Mouse (Mus musculus): Measurements from ENCODE around the gene Lamc3. TPM values are rescaled to one million over a fixed set of nuclear protein-coding genes. Genes with fewer than 3 reads are reported as not detected.

Gene Lamc3
- polyA plus RNA-seq, 1 experiment from 2014 or later = 1.7 TPM

GRCm38 (mm10) chr2:31950966-31951365 is 63.9 kb downstream of the Lamc3 start:
- 19% methylated on average over 9 of the region's 9 CpGs for WGBS
- Histone ChIP-seq H3K9me3 (no peaks in the 10 kb centered on the region), H3K4me1 (peaks cover 61% of the 10 kb centered on the region), H3K36me3 (peaks cover 10% of the 10 kb centered on the region), H3K27me3 (ENCODE audit: insufficient read depth, poor library complexity, severe bottlenecking) (peaks cover 5% of the 10 kb centered on the region; the same call in 1 of the 2 replicates), H3K4me3 (peak overlapping the region; percentile 90), H3K27ac (peak overlapping the region; percentile 93)
- DNase-seq (ENCODE audit: low spot score) = no peak

GRCm38 (mm10) chr2:31952236-31952635 is 65.1 kb downstream of the Lamc3 start:
- DNase-seq (ENCODE audit: low spot score) = no peak
- peaks cover 5% of the 10 kb centered on the region; the same call in 1 of the 2 replicates for H3K27me3 ChIP-seq (ENCODE audit: insufficient read depth, poor library complexity, severe bottlenecking)
- H3K27ac ChIP-seq = peak overlapping the region; percentile 93
- peaks cover 12% of the 10 kb centered on the region for H3K36me3 ChIP-seq
- H3K9me3 ChIP-seq = no peaks in the 10 kb centered on the region
- WGBS = 87% methylated on average over 10 of the region's 10 CpGs
- H3K4me3 ChIP-seq = peak overlapping the region; percentile 23; the same call in 1 of the 2 replicates
- peaks cover 73% of the 10 kb centered on the region for H3K4me1 ChIP-seq

GRCm38 (mm10) chr2:31952725-31953124 is 65.6 kb downstream of the Lamc3 start:
- Histone ChIP-seq H3K27ac (peak overlapping the region; percentile 93), H3K4me3 (peak overlapping the region; percentile 23; the same call in 1 of the 2 replicates), H3K4me1 (peaks cover 74% of the 10 kb centered on the region), H3K36me3 (peaks cover 17% of the 10 kb centered on the region), H3K9me3 (no peaks in the 10 kb centered on the region), H3K27me3 (ENCODE audit: insufficient read depth, poor library complexity, severe bottlenecking) (peaks cover 5% of the 10 kb centered on the region; the same call in 1 of the 2 replicates)
- 82% methylated on average over 3 of the region's 3 CpGs for WGBS
- DNase-seq (ENCODE audit: low spot score) = no peak

GRCm38 (mm10) chr2:31953687-31954086 is 66.6 kb downstream of the Lamc3 start:
- 35% methylated on average over 8 of the region's 8 CpGs for WGBS
- Histone ChIP-seq H3K4me1 (peaks cover 80% of the 10 kb centered on the region), H3K27me3 (ENCODE audit: insufficient read depth, poor library complexity, severe bottlenecking) (peaks cover 5% of the 10 kb centered on the region; the same call in 1 of the 2 replicates), H3K36me3 (peaks cover 24% of the 10 kb centered on the region), H3K27ac (peak overlapping the region; percentile 93), H3K9me3 (no peaks in the 10 kb centered on the region), H3K4me3 (0 out of 2 replicates have a peak overlapping the region, but pooled peaks have one; percentile 6)
- peak; percentile 92 for DNase-seq (ENCODE audit: low spot score)

- H3K4me1 ChIP-seq = peaks cover 77% of the 10 kb centered on the region
- no peaks in the 10 kb centered on the region for H3K9me3 ChIP-seq
- no peaks in the 10 kb centered on the region for H3K27me3 ChIP-seq (ENCODE audit: insufficient read depth, poor library complexity, severe bottlenecking)
- H3K4me3 ChIP-seq = no peak overlapping the region
- DNase-seq (ENCODE audit: low spot score) = no peak
- peaks cover 32% of the 10 kb centered on the region for H3K36me3 ChIP-seq
- peak overlapping the region; percentile 93 for H3K27ac ChIP-seq
- WGBS = 67% methylated on average over 9 of the region's 9 CpGs
Observed at GRCm38 (mm10) chr2:31954779-31955181, 67.7 kb downstream of the Lamc3 start.

GRCm38 (mm10) chr2:31955686-31956085 is 68.6 kb downstream of the Lamc3 start:
- no peak for DNase-seq (ENCODE audit: low spot score)
- 76% methylated on average over 5 of the region's 5 CpGs for WGBS
- H3K27ac ChIP-seq = peak overlapping the region; percentile 49; the same call in 1 of the 2 replicates
- H3K4me3 ChIP-seq = no peak overlapping the region
- peaks cover 77% of the 10 kb centered on the region for H3K4me1 ChIP-seq
- H3K36me3 ChIP-seq = peaks cover 40% of the 10 kb centered on the region
- H3K9me3 ChIP-seq = no peaks in the 10 kb centered on the region
- no peaks in the 10 kb centered on the region for H3K27me3 ChIP-seq (ENCODE audit: insufficient read depth, poor library complexity, severe bottlenecking)

- 92% methylated on average over 10 of the region's 10 CpGs for WGBS
- H3K4me1 ChIP-seq = peaks cover 66% of the 10 kb centered on the region
- DNase-seq (ENCODE audit: low spot score) = no peak
Observed at GRCm38 (mm10) chr2:31957211-31957610, 70.1 kb downstream of the Lamc3 start.

GRCm38 (mm10) chr2:31960986-31961385 is 73.9 kb downstream of the Lamc3 start:
- Histone ChIP-seq H3K27ac (no peak overlapping the region), H3K27me3 (ENCODE audit: insufficient read depth, poor library complexity, severe bottlenecking) (no peaks in the 10 kb centered on the region), H3K9me3 (no peaks in the 10 kb centered on the region), H3K4me3 (no peak overlapping the region), H3K4me1 (peaks cover 39% of the 10 kb centered on the region), H3K36me3 (peaks cover 69% of the 10 kb centered on the region)
- no peak for DNase-seq (ENCODE audit: low spot score)
- 92% methylated on average over 8 of the region's 8 CpGs for WGBS

More at GRCm38 (mm10) chr2:31957211-31957610, 70.1 kb downstream of the Lamc3 start:
- no peak overlapping the region for H3K4me3 ChIP-seq
- H3K9me3 ChIP-seq = no peaks in the 10 kb centered on the region
- peak overlapping the region; percentile 18 for H3K27ac ChIP-seq
- peaks cover 48% of the 10 kb centered on the region for H3K36me3 ChIP-seq
- H3K27me3 ChIP-seq (ENCODE audit: insufficient read depth, poor library complexity, severe bottlenecking) = no peaks in the 10 kb centered on the region

GRCm38 (mm10) chr2:31961791-31962222 is 74.7 kb downstream of the Lamc3 start:
- Histone ChIP-seq H3K27me3 (ENCODE audit: insufficient read depth, poor library complexity, severe bottlenecking) (no peaks in the 10 kb centered on the region), H3K9me3 (no peaks in the 10 kb centered on the region), H3K36me3 (peaks cover 69% of the 10 kb centered on the region), H3K27ac (no peak overlapping the region), H3K4me1 (peaks cover 31% of the 10 kb centered on the region), H3K4me3 (no peak overlapping the region)
- no peak for DNase-seq (ENCODE audit: low spot score)
- WGBS = 73% methylated on average over 4 of the region's 4 CpGs

GRCm38 (mm10) chr2:31962501-31963224 is 75.6 kb downstream of the Lamc3 start:
- no peak for DNase-seq (ENCODE audit: low spot score)
- Histone ChIP-seq H3K9me3 (no peaks in the 10 kb centered on the region), H3K4me3 (no peak overlapping the region), H3K27me3 (ENCODE audit: insufficient read depth, poor library complexity, severe bottlenecking) (no peaks in the 10 kb centered on the region), H3K27ac (peak overlapping the region; percentile 24; the same call in 1 of the 2 replicates), H3K36me3 (peaks cover 69% of the 10 kb centered on the region), H3K4me1 (peaks cover 26% of the 10 kb centered on the region)
- 74% methylated on average over 8 of the region's 8 CpGs for WGBS

- Histone ChIP-seq H3K4me3 (no peak overlapping the region), H3K27me3 (ENCODE audit: insufficient read depth, poor library complexity, severe bottlenecking) (no peaks in the 10 kb centered on the region), H3K36me3 (peaks cover 70% of the 10 kb centered on the region), H3K27ac (no peak overlapping the region), H3K9me3 (no peaks in the 10 kb centered on the region), H3K4me1 (peaks cover 20% of the 10 kb centered on the region)
- WGBS = 80% methylated on average over 7 of the region's 7 CpGs
- no peak for DNase-seq (ENCODE audit: low spot score)
Observed at GRCm38 (mm10) chr2:31963491-31963890, 76.4 kb downstream of the Lamc3 start.

- H3K36me3 ChIP-seq = peaks cover 72% of the 10 kb centered on the region
- 93% methylated on average over 3 of the region's 3 CpGs for WGBS
- no peak overlapping the region for H3K4me3 ChIP-seq
- no peaks in the 10 kb centered on the region for H3K27me3 ChIP-seq (ENCODE audit: insufficient read depth, poor library complexity, severe bottlenecking)
- DNase-seq (ENCODE audit: low spot score) = no peak
- peaks cover 20% of the 10 kb centered on the region for H3K4me1 ChIP-seq
- H3K27ac ChIP-seq = no peak overlapping the region
- no peaks in the 10 kb centered on the region for H3K9me3 ChIP-seq
Observed at GRCm38 (mm10) chr2:31964191-31964590, 77.1 kb downstream of the Lamc3 start.

- H3K36me3 ChIP-seq = peaks cover 73% of the 10 kb centered on the region
- no peaks in the 10 kb centered on the region for H3K9me3 ChIP-seq
- peaks cover 16% of the 10 kb centered on the region for H3K4me1 ChIP-seq
- H3K27me3 ChIP-seq (ENCODE audit: insufficient read depth, poor library complexity, severe bottlenecking) = no peaks in the 10 kb centered on the region
- H3K4me3 ChIP-seq = no peak overlapping the region
- no peak overlapping the region for H3K27ac ChIP-seq
- no peak for DNase-seq (ENCODE audit: low spot score)
Observed at GRCm38 (mm10) chr2:31965110-31965509, 78.0 kb downstream of the Lamc3 start.
